Mouse (Mus musculus) limb, embryonic 11.5 days (tissue): ENCODE measurements around the gene Cuedc1. TPM values are rescaled to one million over a fixed set of nuclear protein-coding genes. Genes with fewer than 3 reads are reported as not detected.

Source experiments
- ATAC-seq: fragments of 200-750 bp; cut with Nextera tagmentation; 2 replicates; pipeline ENCODE4 v1.8.0; 2017; ENCODE audit warnings: low read depth; ENCODE audit not compliant: insufficient number of reproducible peaks, low FRiP score, low TSS enrichment
- DNase-seq: peaks from one replicate; pipeline ENCODE4 v3.0.0-alpha.2; 2015; ENCODE audit warnings: low spot score
- H3K27ac ChIP-seq: fragments of 300-500 bp; sonication (generic); replicated peaks from 2 replicates; pipeline ENCODE4 v1.5.1; 2014; ENCODE audit warnings: low read depth, mild to moderate bottlenecking, low read length
- H3K27me3 ChIP-seq: fragments of 300-500 bp; sonication (generic); 2 replicates; pipeline ENCODE4 v1.6.1; 2014; ENCODE audit warnings: mild to moderate bottlenecking, low read length, mixed read lengths; ENCODE audit not compliant: control insufficient read depth, insufficient read depth
- H3K36me3 ChIP-seq: fragments of 300-500 bp; sonication (generic); 2 replicates; pipeline ENCODE4 v1.6.1; 2014; ENCODE audit warnings: mild to moderate bottlenecking, low read length, moderate library complexity, mixed read lengths; ENCODE audit not compliant: control insufficient read depth, insufficient read depth
- H3K4me1 ChIP-seq: fragments of 300-500 bp; sonication (generic); 2 replicates; pipeline ENCODE4 v1.6.1; 2014; ENCODE audit warnings: low read length, mixed read lengths; ENCODE audit not compliant: control insufficient read depth, insufficient read depth
- H3K4me2 ChIP-seq: fragments of 300-500 bp; sonication (generic); 2 replicates; pipeline ENCODE4 v1.6.1; 2014; ENCODE audit warnings: low read depth, mild to moderate bottlenecking, moderate library complexity; ENCODE audit not compliant: severe bottlenecking
- H3K4me3 ChIP-seq: fragments of 300-500 bp; sonication (generic); 2 replicates; pipeline ENCODE4 v1.5.1; 2014; ENCODE audit warnings: low read depth, low read length
- H3K9ac ChIP-seq: fragments of 300-500 bp; sonication (generic); 2 replicates; pipeline ENCODE4 v1.6.1; 2014; ENCODE audit warnings: mild to moderate bottlenecking, low read length
- H3K9me3 ChIP-seq: fragments of 300-500 bp; sonication (generic); 2 replicates; pipeline ENCODE4 v1.6.1; 2016; ENCODE audit warnings: low read length; ENCODE audit not compliant: control insufficient read depth
- WGBS: fragments of 180-500 bp; shearing (Covaris S2); extraction: QIAGEN DNeasy Blood & Tissue Kit; methylation state at CpG from one replicate; pipeline ENCODE4 v1.1.7; 2014; 5-methylcytosine and 5-hydroxymethylcytosine counted together
- polyA plus RNA-seq: library from polyadenylated mRNA; unstranded; fragments of >200 nt; fragmentation: Nextera tagmentation; extraction: Ambion mirVana; gene quantifications from 2 replicates; pipeline ENCODE4 v1.2.1, GENCODE M21; 2014

Gene Cuedc1
- polyA plus RNA-seq, 1 experiment from 2014 or later = 14.3 TPM

GRCm38 (mm10) chr11:88129281-88129680, 31.4 kb downstream of the Cuedc1 start:
- H3K9ac ChIP-seq = no peak overlapping the region
- no peak overlapping the region for H3K4me3 ChIP-seq
- 66% methylated on average over 3 of the region's 3 CpGs for WGBS
- no peak overlapping the region for H3K4me2 ChIP-seq
- no peaks in the 10 kb centered on the region for H3K9me3 ChIP-seq
- DNase-seq (no peak), ATAC-seq (no peak)
- peaks cover 8% of the 10 kb centered on the region for H3K4me1 ChIP-seq
- H3K27ac ChIP-seq = no peak overlapping the region
- no peaks in the 10 kb centered on the region for H3K36me3 ChIP-seq
- no peaks in the 10 kb centered on the region for H3K27me3 ChIP-seq

GRCm38 (mm10) chr11:88129935-88130334, 32.1 kb downstream of the Cuedc1 start:
- H3K36me3 ChIP-seq = no peaks in the 10 kb centered on the region
- no peak overlapping the region for H3K27ac ChIP-seq
- H3K27me3 ChIP-seq = no peaks in the 10 kb centered on the region
- H3K9me3 ChIP-seq = no peaks in the 10 kb centered on the region
- H3K4me2 ChIP-seq = no peak overlapping the region
- DNase-seq (no peak), ATAC-seq (no peak)
- H3K4me1 ChIP-seq = peaks cover 10% of the 10 kb centered on the region
- WGBS = 97% methylated on average over 10 of the region's 10 CpGs
- H3K9ac ChIP-seq = no peak overlapping the region
- H3K4me3 ChIP-seq = no peak overlapping the region

GRCm38 (mm10) chr11:88131847-88132246, 34.0 kb downstream of the Cuedc1 start:
- H3K27ac ChIP-seq = no peak overlapping the region; the same call in 1 of the 2 replicates
- no peak for ATAC-seq
- WGBS = 63% methylated on average over 8 of the region's 8 CpGs
- H3K4me1 ChIP-seq = peaks cover 8% of the 10 kb centered on the region
- H3K9me3 ChIP-seq = no peaks in the 10 kb centered on the region
- no peak overlapping the region for H3K4me2 ChIP-seq
- H3K4me3 ChIP-seq = no peak overlapping the region
- H3K27me3 ChIP-seq = no peaks in the 10 kb centered on the region
- H3K36me3 ChIP-seq = no peaks in the 10 kb centered on the region
- DNase-seq = no peak
- no peak overlapping the region for H3K9ac ChIP-seq

DNA sequence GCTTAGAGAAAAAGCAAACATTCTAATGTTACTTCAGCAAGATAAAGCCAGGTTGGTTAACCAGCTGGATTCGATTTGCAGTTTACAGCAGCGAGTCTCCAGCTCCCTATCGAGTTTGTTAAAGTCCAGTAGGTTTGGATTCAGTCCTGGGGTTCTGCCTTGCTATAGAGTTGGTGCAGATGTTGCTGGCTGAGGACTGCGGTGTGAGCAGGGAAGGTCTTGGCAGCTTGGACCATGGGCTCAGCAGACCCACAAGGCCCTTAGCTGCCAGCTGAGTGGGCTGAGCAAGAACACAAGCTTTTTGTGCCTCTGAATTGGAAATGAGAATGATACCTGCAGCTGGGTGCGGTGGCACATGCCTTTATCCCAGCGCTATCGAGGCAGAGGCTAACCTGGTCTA, 37.4 kb downstream of the Cuedc1 start:
- ATAC-seq (no peak), DNase-seq (no peak)
- peaks cover 25% of the 10 kb centered on the region for H3K4me1 ChIP-seq
- no peaks in the 10 kb centered on the region for H3K36me3 ChIP-seq
- WGBS = 48% methylated on average over 7 of the region's 7 CpGs
- H3K27me3 ChIP-seq = no peaks in the 10 kb centered on the region
- peak overlapping the region; percentile 47; the same call in 1 of the 2 replicates for H3K27ac ChIP-seq
- H3K4me3 ChIP-seq = no peak overlapping the region
- H3K4me2 ChIP-seq = no peak overlapping the region
- H3K9ac ChIP-seq = no peak overlapping the region
- H3K9me3 ChIP-seq = no peaks in the 10 kb centered on the region

GRCm38 (mm10) chr11:88137814-88138425, 40.1 kb downstream of the Cuedc1 start:
- Histone ChIP-seq H3K4me2 (no peak overlapping the region), H3K27ac (no peak overlapping the region)

DNA sequence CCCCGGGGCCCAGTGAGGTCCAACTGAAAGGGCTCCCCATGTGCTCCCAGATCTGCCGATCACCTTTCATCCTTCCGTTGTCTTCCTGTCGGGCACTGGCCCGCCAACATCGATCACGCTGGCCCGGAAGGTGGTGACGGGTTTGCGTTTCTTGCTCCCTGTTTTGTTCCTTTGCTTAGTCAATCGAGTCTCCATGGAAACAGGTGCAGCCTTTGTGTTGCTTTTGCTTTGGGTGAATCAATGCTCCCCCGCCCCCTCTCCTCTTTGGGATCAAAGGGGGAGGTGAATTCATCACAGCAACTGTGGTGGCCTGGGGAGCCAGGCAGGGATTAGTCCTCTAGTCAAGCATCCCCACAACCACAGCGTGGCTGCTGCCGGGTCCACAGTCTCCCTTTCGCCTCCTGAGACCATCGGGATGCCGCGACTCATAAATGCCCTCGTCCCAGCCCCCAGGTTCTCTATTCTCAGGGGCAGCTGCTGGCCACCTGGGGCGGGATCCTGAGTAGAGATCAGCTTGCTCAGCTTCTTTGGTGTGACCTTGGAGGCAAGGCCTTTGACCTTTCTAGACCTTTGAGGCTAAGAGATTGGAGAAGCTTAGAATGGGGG, 41.5 kb downstream of the Cuedc1 start:
- peaks cover 29% of the 10 kb centered on the region for H3K4me1 ChIP-seq
- DNase-seq (peak; percentile 71), ATAC-seq (0 out of 2 replicates have a peak, but pooled peaks have one; percentile 29)
- no peaks in the 10 kb centered on the region for H3K27me3 ChIP-seq
- no peaks in the 10 kb centered on the region for H3K36me3 ChIP-seq
- no peaks in the 10 kb centered on the region for H3K9me3 ChIP-seq
- no peak overlapping the region for H3K27ac ChIP-seq
- no peak overlapping the region for H3K4me3 ChIP-seq
- peak overlapping the region; percentile 47 for H3K9ac ChIP-seq
- H3K4me2 ChIP-seq = peak overlapping the region; percentile 37; the same call in 1 of the 2 replicates
- 3% methylated on average over 20 of the region's 20 CpGs for WGBS

More at GRCm38 (mm10) chr11:88137814-88138425, 40.1 kb downstream of the Cuedc1 start:
- Histone ChIP-seq H3K36me3 (no peaks in the 10 kb centered on the region), H3K4me3 (no peak overlapping the region), H3K27me3 (no peaks in the 10 kb centered on the region), H3K4me1 (peaks cover 29% of the 10 kb centered on the region), H3K9me3 (no peaks in the 10 kb centered on the region), H3K9ac (no peak overlapping the region)
- WGBS = 76% methylated on average over 12 of the region's 12 CpGs
- ATAC-seq (no peak), DNase-seq (no peak)

DNA sequence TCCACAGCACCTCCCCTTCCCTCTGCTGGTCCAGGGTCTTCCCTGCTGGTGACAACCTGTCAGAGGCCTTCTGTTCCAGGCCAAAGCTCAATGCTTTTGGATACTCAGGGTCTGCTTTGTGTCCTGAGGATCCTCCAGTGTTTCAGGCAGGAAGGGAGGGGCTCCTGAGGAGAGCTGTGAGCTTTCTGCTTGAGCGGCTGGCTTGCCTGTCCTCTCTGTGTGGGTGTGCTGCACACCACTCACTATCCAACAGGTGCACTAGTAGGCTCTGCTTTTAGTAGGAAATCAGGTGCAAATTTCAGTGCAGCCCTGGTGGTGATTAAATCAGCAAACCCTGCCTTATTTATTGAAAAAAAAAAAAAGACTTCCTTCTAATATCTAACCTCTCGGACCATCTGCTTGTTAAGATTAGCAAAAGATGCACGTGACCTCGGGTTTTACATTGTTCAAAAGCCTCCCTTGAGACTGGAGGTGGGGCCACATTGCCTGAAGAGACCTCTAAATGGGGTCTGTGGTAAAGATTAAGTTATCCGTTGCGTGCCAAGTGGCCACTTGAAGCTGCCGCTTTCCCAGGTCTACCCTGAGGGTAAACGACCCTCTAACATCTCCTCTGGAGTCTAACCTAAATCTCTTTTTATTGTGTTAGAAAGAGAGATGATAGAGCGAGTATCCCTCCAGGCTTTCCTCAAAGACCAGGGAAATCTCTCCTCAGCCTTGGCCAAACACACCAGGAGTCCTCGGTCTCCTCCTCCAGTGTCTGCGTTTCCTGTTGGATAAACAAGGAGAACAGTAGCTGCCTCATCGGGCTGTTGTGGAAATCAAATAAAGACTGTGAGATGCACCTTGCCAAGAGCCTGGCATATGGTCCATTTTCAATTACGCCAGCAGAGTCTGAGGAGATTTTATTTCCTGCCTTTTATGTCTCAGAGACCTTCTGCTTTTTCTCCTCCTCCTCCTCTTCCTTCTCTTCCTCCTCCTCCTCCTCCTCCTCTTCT, 42.5 kb downstream of the Cuedc1 start:
- Histone ChIP-seq H3K9me3 (no peaks in the 10 kb centered on the region), H3K36me3 (no peaks in the 10 kb centered on the region), H3K4me1 (peaks cover 28% of the 10 kb centered on the region), H3K9ac (no peak overlapping the region), H3K27ac (no peak overlapping the region), H3K27me3 (no peaks in the 10 kb centered on the region), H3K4me3 (no peak overlapping the region), H3K4me2 (no peak overlapping the region)
- ATAC-seq (no peak), DNase-seq (no peak)
- WGBS = 35% methylated on average over 13 of the region's 13 CpGs

GRCm38 (mm10) chr11:88142362-88142761, 44.5 kb downstream of the Cuedc1 start:
- WGBS = 33% methylated on average over 8 of the region's 8 CpGs
- no peak overlapping the region for H3K9ac ChIP-seq
- no peak overlapping the region for H3K27ac ChIP-seq
- H3K4me1 ChIP-seq = peaks cover 39% of the 10 kb centered on the region
- no peak overlapping the region for H3K4me2 ChIP-seq
- DNase-seq (no peak), ATAC-seq (no peak)
- H3K9me3 ChIP-seq = no peaks in the 10 kb centered on the region
- no peaks in the 10 kb centered on the region for H3K36me3 ChIP-seq
- no peaks in the 10 kb centered on the region for H3K27me3 ChIP-seq
- H3K4me3 ChIP-seq = no peak overlapping the region
